Mouse (Mus musculus) thymus, adult 18-20 months (tissue): ENCODE data around the gene Cdh12.

Source experiments
- DNase-seq, 2 experiments: peaks; one replicate each; pipeline ENCODE4 v3.0.0; 2022; ENCODE audit warnings: mixed read lengths in 2 of 2

Gene Cdh12

GRCm38 (mm10) chr15:20711859-20712258 is 262.8 kb downstream of the Cdh12 start:
- no peak for DNase-seq

DNA sequence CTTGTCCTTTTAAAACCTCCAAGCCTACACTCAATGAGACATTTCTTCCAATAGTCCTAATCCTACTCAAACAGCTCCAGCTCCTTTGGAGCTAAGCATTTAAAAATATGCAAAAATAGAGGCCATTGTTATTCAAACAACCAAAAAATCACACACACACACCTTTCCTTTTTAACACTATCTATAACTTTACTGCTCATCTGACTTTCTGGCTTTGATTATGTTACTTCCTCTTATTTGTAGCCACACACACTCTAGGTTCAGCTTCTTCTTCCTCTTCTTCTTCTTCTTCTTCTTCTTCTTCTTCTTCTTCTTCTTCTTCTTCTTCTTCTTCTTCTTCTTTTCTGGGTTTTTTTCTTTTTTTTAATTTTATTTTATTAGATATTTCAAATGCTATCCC is 323.2 kb downstream of the Cdh12 start:
- no peak for DNase-seq

DNA sequence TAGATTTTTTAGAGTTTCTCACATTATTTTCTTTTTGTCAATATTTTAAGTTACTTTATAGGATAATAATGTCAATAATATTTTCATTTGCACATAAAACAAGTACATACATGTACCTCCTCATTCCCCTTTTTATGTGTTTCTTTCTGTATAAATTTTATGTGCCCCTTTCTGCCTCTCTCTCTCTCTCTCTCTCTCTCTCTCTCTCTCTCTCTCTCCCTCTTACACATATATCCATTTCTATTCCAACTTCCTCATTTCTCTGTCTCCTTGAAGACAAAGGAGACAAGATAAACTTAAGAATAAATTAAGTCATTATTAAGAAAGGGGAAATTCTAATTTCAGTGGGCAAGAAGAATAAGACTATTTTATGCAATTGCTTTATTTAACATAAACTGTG is 324.4 kb downstream of the Cdh12 start:
- DNase-seq = no peak

- DNase-seq = no peak
These were observed 347.9 kb downstream of the Cdh12 start for GRCm38 (mm10) chr15:20796999-20797398.

- no peak for DNase-seq
These were observed 349.5 kb downstream of the Cdh12 start for GRCm38 (mm10) chr15:20798541-20798940.

- DNase-seq = no peak
These were observed 386.8 kb downstream of the Cdh12 start for GRCm38 (mm10) chr15:20835887-20836286.

DNA sequence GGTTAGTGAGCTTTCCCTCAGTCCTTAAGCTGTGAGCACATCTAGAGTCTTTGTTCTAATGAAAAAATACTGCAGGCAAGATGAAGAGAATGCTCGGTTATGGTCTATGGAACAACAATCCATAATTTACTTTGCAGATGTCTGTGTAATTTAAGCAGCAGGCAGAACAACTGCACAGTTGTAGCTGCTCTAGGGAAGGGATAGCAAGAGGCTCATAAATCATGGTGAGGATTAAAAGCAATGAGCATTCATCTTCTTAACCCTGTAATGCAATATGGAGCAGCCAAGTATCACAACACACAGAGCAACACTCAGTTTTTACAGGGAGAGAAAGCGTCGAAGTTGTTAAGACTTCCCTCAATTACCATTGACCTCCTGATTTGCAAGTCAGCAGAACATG is 387.9 kb downstream of the Cdh12 start:
- DNase-seq = no peak

DNA sequence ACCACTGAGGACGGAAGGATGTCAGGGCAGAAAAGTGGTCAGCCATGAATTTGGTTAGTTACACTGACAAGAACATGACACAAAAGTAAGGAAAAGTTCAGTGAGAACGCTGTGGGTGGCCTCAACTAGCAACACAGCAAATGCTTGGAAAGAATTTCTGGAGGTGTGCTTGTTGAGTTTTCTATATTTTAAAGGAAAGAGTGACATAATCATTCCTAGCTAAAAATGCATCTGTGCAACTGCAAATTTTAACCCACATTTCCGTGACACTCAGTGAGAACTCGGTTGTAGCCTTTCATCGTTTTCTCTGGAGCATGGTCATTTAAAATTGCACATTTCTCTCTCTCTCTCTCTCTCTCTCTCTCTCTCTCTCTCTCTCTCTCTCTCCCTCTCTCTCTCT is 392.4 kb downstream of the Cdh12 start:
- no peak for DNase-seq

DNA sequence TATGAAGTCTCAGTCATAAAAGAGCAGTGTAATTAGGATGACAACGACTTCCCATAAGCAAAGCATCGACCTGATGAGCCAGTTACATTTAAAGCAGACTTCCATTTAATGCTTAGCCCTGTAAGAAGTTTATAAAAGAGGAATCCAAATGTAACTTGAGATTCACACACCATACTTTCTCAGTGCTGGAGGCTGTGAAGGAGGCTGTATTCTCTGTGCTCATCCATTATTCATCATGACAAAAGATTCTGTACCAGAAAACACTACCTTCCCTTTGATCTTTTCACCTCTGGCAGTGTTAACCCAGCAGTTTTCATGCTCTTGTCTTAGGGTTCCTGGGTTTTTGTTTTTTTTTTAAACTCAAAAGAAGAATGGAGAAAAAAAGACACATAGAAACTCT is 414.0 kb downstream of the Cdh12 start:
- no peak for DNase-seq

GRCm38 (mm10) chr15:20872518-20872917 is 423.5 kb downstream of the Cdh12 start:
- DNase-seq = no peak

GRCm38 (mm10) chr15:20876993-20877392 is 427.9 kb downstream of the Cdh12 start:
- DNase-seq = no peak

DNA sequence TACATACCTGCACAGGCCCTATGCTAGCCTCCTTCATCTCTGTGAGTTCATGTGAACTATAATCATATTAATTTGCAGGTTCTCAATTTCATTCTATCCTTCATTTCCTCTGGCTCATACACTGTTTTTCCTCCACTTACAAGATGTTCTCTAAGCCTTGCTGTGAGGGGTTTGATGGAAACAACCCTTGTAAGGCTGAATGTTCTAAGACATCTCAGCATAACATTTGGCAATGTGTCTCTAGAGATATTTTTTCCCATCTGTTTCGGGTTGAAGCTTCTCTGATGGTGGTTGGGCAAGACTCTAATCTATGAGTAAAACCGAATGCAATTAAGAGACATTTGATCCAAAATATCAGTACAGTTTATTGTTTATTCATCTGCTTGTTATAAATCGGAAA is 444.4 kb downstream of the Cdh12 start:
- DNase-seq = no peak

GRCm38 (mm10) chr15:20902568-20902967 is 453.5 kb downstream of the Cdh12 start:
- no peak for DNase-seq

- DNase-seq = no peak
These were observed 479.2 kb downstream of the Cdh12 start for GRCm38 (mm10) chr15:20928221-20928620.

- no peak for DNase-seq
These were observed 494.9 kb downstream of the Cdh12 start for GRCm38 (mm10) chr15:20944000-20944399.

GRCm38 (mm10) chr15:20967463-20967862 is 518.4 kb downstream of the Cdh12 start:
- DNase-seq = no peak

GRCm38 (mm10) chr15:20971041-20971440 is 522.0 kb downstream of the Cdh12 start:
- DNase-seq = no peak

DNA sequence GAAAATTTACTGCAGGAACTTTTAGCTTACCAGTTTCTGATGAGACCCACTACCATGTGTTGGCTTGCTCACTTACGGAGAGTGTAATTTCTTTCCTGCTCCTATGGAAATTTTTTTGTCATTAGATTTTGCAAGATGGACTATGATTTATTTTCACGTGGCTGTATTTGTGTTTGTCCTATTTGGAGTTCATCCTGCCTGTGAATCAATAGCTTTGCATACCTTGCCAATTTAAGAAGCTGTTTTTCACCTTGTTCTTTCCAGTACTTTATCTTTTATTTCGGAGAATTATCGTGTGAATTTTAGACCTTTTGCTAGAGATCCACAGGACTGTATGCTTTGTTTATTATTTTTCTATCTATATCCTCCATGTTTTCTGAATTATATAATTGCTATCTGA is 551.5 kb downstream of the Cdh12 start:
- DNase-seq = no peak

GRCm38 (mm10) chr15:21007931-21008330 is 558.9 kb downstream of the Cdh12 start:
- no peak for DNase-seq

DNA sequence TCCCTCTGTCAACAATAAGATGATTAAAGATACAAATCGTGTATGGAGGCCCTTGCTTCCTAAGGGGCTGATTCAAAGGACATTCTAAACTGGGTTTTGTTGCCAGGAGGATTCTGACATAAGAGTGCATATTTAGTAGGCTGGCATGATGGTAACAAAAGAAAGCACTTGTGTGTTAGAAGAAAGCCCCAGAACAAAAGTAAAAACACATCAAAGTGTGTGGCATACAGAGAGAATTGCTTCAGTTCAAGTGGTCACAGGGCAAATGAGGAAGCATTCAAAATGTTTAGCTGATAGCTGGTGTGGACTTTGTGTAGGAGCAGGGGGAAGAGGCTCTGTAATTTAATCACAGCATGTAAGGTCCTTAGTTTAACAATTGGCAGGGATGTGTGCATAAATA is 559.4 kb downstream of the Cdh12 start:
- no peak for DNase-seq

GRCm38 (mm10) chr15:21008969-21009368 is 559.9 kb downstream of the Cdh12 start:
- DNase-seq = no peak

DNA sequence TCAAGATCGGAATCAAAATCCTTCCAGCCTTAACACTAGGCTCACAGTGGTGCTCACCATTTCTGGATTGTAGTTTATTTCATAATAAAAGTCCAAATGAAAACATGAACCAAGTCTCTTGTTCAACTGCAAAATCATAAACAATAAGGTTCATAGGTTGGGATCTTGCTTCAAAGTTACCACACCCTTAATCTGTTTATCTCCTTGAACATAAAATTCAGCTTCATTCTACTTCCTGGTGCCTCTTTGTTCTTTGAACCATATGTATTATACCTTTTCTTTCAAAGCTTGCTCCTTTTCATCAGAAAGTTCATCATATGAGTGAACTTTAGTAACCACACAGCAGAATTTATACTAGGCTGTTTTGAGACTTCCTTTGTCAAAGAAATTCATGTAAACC is 614.6 kb downstream of the Cdh12 start:
- DNase-seq = no peak

DNA sequence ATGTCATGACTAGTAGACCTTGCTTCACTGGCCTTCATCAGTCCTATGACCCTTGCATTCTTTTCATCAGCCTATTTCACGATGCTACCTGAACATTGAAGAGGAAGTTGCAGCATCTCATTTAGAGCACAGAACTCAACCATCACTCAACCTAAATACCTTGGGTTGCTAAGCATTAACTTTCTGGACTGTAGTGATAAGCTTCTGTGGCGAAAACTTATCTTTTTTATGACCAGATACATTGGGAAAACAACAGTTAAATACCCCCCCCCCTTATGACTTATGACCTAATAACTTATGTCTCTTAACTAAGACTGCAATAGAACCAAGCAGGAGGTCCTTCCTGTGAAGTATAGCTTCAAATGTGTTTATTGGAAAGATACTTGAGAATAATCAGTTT is 620.2 kb downstream of the Cdh12 start:
- DNase-seq = no peak

- DNase-seq = no peak
These were observed 643.8 kb downstream of the Cdh12 start for GRCm38 (mm10) chr15:21092824-21093223.

GRCm38 (mm10) chr15:21109009-21109841 is 660.2 kb downstream of the Cdh12 start:
- no peak for DNase-seq
